Comparison of ENCODE assay signal across 26 mouse cellular contexts in the genomic region with DNA sequence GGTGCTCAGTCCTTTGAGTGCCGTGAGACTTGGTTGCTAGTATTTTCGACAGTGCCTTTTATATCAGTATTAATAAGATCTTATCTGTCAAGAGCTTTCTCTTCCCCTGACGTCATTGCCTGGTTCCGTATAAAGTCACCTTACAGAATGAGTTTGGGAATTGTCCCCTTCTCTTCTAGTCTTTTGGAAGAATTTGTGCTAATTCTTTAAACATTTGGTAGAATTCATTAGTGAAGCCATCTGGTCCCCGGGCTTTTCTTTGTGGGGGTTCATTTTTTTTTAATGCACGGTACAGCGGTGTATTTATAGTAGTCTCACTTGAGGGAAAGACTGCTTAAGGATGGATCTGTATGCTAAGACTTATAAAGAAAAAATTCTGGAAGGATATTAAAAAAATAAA.
"Had no signal": no experiment of that assay in that cellular context is flagged by ENCODE, and none has a peak within 500 bp of the region (broad histone marks: within the 10 kb centered on the region; RNA-seq: fewer than 3 reads in every experiment).

No protein-coding gene starts in this region.

- DNase-seq: gastrocnemius, postnatal 14 days; gastrocnemius, postnatal 36 days; heart, adult 11 months; heart, adult 2 months; heart, postnatal 14 days; heart, postnatal 4 days; kidney, adult 18-20 months; kidney, adult 8-10 months; kidney, postnatal 10 days; kidney, postnatal 25 days; kidney, postnatal 4 days; liver; liver, embryonic 13.5 days had no signal

- H3K27ac ChIP-seq: heart, adult 2 months; heart, embryonic 13.5 days; heart, embryonic 15.5 days; hindbrain, embryonic 10.5 days; hindbrain, embryonic 12.5 days; hindbrain, embryonic 14.5 days; intestine, embryonic 15.5 days; limb, embryonic 10.5 days; limb, embryonic 12.5 days; liver, embryonic 13.5 days; liver, embryonic 15.5 days had no signal

- ATAC-seq: hindbrain, embryonic 16.5 days; inflammation-experienced regulatory T-cells, adult 6 months; intestine, embryonic 15.5 days; intestine, postnatal 0 days had no signal

- H3K4me3 ChIP-seq: heart, adult 2 months; heart, embryonic 13.5 days; heart, embryonic 15.5 days; hindbrain, embryonic 10.5 days; hindbrain, embryonic 12.5 days; intestine, embryonic 15.5 days; left cerebral cortex, adult 2 months; limb, embryonic 10.5 days; limb, embryonic 12.5 days; liver, embryonic 13.5 days; liver, embryonic 15.5 days had no signal
